Mouse (Mus musculus) stomach, embryonic 14.5 days (tissue): ENCODE data around the gene AI464131. TPM values are rescaled to one million over a fixed set of nuclear protein-coding genes. Genes with fewer than 3 reads are reported as not detected.

Experiments used
- ATAC-seq: fragments of 200-750 bp; cut with Nextera tagmentation; 2 replicates; pipeline ENCODE4 v1.8.0; 2017; ENCODE audit warnings: low read depth, moderate TSS enrichment; ENCODE audit not compliant: insufficient number of reproducible peaks, insufficient read depth, low FRiP score
- H3K27ac ChIP-seq: fragments of 300-500 bp; sonication (generic); 2 replicates; pipeline ENCODE4 v1.5.1; 2014; ENCODE audit warnings: mild to moderate bottlenecking, low read length, moderate library complexity, mixed read lengths
- H3K27me3 ChIP-seq: fragments of 300-500 bp; sonication (generic); 2 replicates; pipeline ENCODE4 v1.6.1; 2014; ENCODE audit warnings: low read length, control low read depth, mixed read lengths; ENCODE audit not compliant: control insufficient read depth, insufficient read depth
- H3K36me3 ChIP-seq: fragments of 300-500 bp; sonication (generic); 2 replicates; pipeline ENCODE4 v1.6.1; 2014; ENCODE audit warnings: mild to moderate bottlenecking, control low read depth, low read length, moderate library complexity, mixed read lengths; ENCODE audit not compliant: control insufficient read depth, insufficient read depth
- H3K4me1 ChIP-seq: fragments of 300-500 bp; sonication (generic); 2 replicates; pipeline ENCODE4 v1.6.1; 2014; ENCODE audit warnings: low read length, control low read depth, mixed read lengths; ENCODE audit not compliant: control insufficient read depth, insufficient read depth
- H3K4me2 ChIP-seq: fragments of 300-500 bp; sonication (generic); replicated peaks from 2 replicates; pipeline ENCODE4 v1.6.1; 2014; ENCODE audit warnings: low read depth, low read length, control low read depth
- H3K4me3 ChIP-seq: fragments of 300-500 bp; sonication (generic); 2 replicates; pipeline ENCODE4 v1.5.1; 2014; ENCODE audit warnings: low read depth, low read length, control low read depth
- H3K9ac ChIP-seq: fragments of 300-500 bp; sonication (generic); replicated peaks from 2 replicates; pipeline ENCODE4 v1.6.1; 2014; ENCODE audit warnings: low read depth, mild to moderate bottlenecking, control low read depth, low read length, moderate library complexity, mixed read lengths
- H3K9me3 ChIP-seq: fragments of 300-500 bp; sonication (generic); 2 replicates; pipeline ENCODE4 v1.6.1; 2016; ENCODE audit warnings: low read depth, low read length, control low read depth; ENCODE audit not compliant: control insufficient read depth
- WGBS: fragments of 180-500 bp; shearing (Covaris S2); extraction: QIAGEN DNeasy Blood & Tissue Kit; methylation state at CpG from one replicate; pipeline ENCODE4 v1.1.7; 2014; 5-methylcytosine and 5-hydroxymethylcytosine counted together
- polyA plus RNA-seq: library from polyadenylated mRNA; unstranded; fragments of >200 nt; fragmentation: Nextera tagmentation; extraction: Ambion mirVana; gene quantifications from 2 replicates; pipeline ENCODE4 v1.2.1, GENCODE M21; 2014

AI464131 gene
- polyA plus RNA-seq, 1 experiment from 2014 or later = 4.8 TPM

DNA sequence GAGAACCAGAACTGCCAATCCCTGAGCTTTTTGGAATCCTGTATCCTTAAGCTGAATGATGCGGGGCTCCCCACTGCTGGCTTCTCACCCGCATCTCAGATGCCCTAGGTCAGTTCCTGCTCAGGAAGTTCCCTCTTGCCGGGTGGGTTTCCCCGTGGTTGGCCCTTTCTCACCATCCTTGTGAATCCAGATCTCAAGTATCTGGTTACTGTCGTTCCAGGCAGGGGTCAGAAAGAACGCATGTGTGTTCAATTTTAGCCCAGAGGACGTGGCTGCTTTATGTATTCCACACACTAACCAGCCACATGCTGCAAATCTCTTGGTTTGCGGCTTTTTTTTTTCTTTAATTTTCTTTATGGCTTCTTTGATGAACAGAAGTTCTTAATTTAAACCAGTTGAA lies 10.8 kb upstream of the AI464131 start:
- Histone ChIP-seq H3K36me3 (no peaks in the 10 kb centered on the region), H3K27ac (no peak overlapping the region), H3K4me1 (no peaks in the 10 kb centered on the region), H3K27me3 (no peaks in the 10 kb centered on the region), H3K4me2 (no peak overlapping the region), H3K4me3 (no peak overlapping the region), H3K9ac (no peak overlapping the region), H3K9me3 (no peaks in the 10 kb centered on the region)
- ATAC-seq = no peak
- WGBS = 19% methylated on average over 8 of the region's 8 CpGs

DNA sequence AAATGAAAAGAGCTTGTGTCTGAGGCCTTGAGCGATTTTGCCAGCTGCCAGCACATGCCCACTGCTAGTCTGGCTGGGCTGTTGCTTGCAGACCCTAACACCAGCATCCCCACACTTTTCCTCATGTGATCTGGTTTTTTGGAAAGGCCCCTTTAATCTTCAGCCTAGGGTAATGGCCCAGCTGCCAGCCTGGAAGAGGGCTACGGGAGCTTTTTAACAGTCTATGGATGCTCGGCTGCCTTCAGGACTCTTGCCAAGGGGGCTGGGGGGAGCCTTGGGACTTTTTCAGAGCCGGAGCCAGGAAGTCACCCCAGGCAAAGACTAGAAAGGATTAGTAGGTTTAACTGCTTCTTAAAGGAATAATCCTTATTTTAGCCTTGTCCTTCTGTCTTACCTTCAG lies 10.4 kb upstream of the AI464131 start:
- 48% methylated on average over 4 of the region's 4 CpGs for WGBS
- Histone ChIP-seq H3K4me1 (no peaks in the 10 kb centered on the region), H3K9me3 (no peaks in the 10 kb centered on the region), H3K27ac (no peak overlapping the region), H3K4me3 (no peak overlapping the region), H3K4me2 (no peak overlapping the region), H3K9ac (no peak overlapping the region), H3K36me3 (no peaks in the 10 kb centered on the region), H3K27me3 (no peaks in the 10 kb centered on the region)
- no peak for ATAC-seq

DNA sequence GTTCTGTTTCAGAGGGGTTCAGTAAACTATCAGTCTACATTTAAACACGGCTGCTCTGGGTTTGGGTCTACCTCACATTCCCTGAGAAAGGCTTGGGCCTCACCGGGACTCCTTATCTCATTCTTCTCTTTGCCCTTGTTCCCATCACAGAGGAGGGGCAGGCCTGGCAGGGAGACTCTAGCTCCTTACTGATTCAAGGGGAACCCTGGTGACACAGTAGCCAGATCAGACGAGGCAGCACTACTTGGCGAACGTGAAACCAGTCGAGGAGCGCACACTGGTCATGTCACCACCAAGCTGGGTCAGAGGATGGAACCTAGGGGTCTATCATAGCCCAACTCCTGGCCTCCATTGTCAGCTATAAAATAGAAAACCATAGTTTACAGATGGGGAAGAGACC lies 5.1 kb upstream of the AI464131 start:
- no peak for ATAC-seq
- no peak overlapping the region for H3K4me2 ChIP-seq
- no peaks in the 10 kb centered on the region for H3K27me3 ChIP-seq
- H3K27ac ChIP-seq = no peak overlapping the region
- H3K4me3 ChIP-seq = no peak overlapping the region; the same call in 1 of the 2 replicates
- H3K9ac ChIP-seq = no peak overlapping the region
- H3K4me1 ChIP-seq = peaks cover 5% of the 10 kb centered on the region
- 49% methylated on average over 7 of the region's 7 CpGs for WGBS
- no peaks in the 10 kb centered on the region for H3K9me3 ChIP-seq
- H3K36me3 ChIP-seq = no peaks in the 10 kb centered on the region

DNA sequence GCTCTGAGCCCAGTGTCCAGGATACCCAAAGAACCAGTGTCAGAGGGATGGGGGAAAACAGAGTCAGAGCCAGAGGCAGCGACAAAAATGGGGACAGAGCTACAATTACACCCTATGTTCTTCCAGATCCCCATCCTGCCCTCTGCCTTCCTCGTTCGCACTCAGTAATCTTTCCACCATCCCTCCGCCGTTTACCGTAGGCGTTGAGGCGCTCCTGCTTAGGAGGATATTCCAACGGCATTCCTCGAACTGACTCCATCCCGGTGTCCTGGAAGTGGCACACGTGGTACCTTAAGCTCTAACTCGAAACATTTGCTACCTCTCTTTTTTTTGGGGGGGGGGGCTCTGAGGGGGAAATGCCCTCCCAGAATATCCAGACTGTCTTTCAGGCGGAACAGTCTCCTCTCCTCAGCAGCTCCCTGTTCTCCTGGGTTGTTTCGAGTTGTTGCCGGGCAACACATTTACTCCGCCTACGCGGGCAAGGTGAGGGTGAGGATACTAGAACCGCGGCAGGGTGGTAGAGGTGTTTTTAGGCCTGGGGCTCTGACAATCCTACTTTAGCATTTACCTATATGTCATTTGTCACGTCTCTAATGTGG lies 4.5 kb upstream of the AI464131 start:
- Histone ChIP-seq H3K27ac (no peak overlapping the region), H3K4me2 (peak overlapping the region; percentile 84), H3K9me3 (no peaks in the 10 kb centered on the region), H3K27me3 (no peaks in the 10 kb centered on the region), H3K4me1 (peaks cover 8% of the 10 kb centered on the region), H3K9ac (peak overlapping the region; percentile 36; the same call in 1 of the 2 replicates), H3K36me3 (no peaks in the 10 kb centered on the region), H3K4me3 (peak overlapping the region; percentile 47)
- ATAC-seq = no peak
- 3% methylated on average over 22 of the region's 22 CpGs for WGBS

DNA sequence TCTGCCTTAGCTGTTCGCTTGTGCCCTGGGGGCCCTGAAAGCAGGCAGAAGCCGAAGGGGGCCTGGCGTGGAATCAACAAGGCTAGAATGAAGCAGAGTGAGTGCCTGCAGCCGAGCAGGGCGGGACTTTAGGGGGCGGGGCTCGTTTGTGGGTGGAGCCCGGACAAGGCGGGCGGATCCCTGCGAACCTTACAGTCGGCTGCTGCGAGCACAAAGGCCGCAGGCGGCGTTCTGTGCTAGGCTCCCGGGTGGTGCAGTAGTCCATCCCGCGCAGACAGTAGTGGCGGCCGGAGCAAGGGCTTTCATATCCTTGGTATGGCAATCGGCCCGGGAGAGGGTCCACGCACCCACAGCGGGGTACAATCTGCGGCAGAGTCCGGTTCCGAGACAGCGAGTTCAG lies 4.0 kb upstream of the AI464131 start:
- H3K4me3 ChIP-seq = peak overlapping the region; percentile 47
- H3K4me1 ChIP-seq = peaks cover 13% of the 10 kb centered on the region
- peak; percentile 60 for ATAC-seq
- H3K27me3 ChIP-seq = no peaks in the 10 kb centered on the region
- H3K9ac ChIP-seq = peak overlapping the region; percentile 36; the same call in 1 of the 2 replicates
- H3K9me3 ChIP-seq = no peaks in the 10 kb centered on the region
- under 1% methylated on average over 29 of the region's 29 CpGs for WGBS
- no peak overlapping the region for H3K27ac ChIP-seq
- peak overlapping the region; percentile 84 for H3K4me2 ChIP-seq
- H3K36me3 ChIP-seq = no peaks in the 10 kb centered on the region

DNA sequence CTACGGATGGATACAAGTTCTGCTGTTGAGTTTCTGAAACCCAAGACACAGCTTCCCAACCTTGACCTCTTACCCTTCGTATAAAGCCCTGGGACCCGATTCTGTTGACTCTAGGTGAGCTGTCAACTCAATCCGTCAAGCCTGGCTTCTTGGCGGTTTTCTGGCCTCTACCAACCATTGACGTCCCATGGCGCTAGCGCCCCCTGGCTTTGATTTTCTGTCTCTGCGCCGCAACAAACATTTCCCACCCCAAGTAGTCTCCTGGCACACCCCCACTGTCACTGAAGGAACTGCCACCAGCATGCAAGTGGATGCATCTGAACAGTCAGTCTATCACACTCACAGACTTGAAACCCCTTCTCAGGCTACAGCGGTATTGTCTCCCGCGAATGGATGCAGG lies 3.3 kb upstream of the AI464131 start:
- Histone ChIP-seq H3K27ac (no peak overlapping the region), H3K4me3 (0 out of 2 replicates have a peak overlapping the region, but pooled peaks have one; percentile 47), H3K36me3 (no peaks in the 10 kb centered on the region), H3K4me2 (peak overlapping the region; percentile 84; the same call in 1 of the 2 replicates), H3K4me1 (peaks cover 13% of the 10 kb centered on the region), H3K27me3 (0 out of 2 replicates have a peak, but pooled peaks cover 3% of the 10 kb centered on the region), H3K9me3 (no peaks in the 10 kb centered on the region), H3K9ac (no peak overlapping the region)
- WGBS = 12% methylated on average over 13 of the region's 13 CpGs
- no peak for ATAC-seq

DNA sequence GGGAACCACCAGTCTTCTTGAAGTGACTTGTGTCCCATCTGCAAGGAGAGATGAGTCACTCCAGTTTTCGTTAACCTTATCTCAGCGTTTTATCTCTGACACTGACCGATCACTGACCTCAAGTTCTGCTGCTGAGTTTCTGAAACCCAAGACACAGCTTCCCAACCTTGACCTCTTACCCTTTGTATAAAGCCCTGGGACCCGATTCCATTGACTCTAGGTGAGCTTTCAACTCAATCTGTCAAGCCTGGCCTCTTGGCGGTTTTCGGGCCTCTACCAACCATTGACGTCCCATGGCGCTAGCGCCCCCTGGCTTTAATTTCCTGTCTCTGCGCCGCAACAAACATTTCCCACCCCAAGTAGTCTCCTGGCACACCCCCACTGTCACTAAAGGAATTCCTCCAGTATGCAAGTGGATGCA lies 2.3 kb upstream of the AI464131 start:
- no peak overlapping the region for H3K4me2 ChIP-seq
- H3K9me3 ChIP-seq = no peaks in the 10 kb centered on the region
- H3K9ac ChIP-seq = no peak overlapping the region
- no peak overlapping the region for H3K4me3 ChIP-seq
- H3K27me3 ChIP-seq = peaks cover 11% of the 10 kb centered on the region; the same call in 1 of the 2 replicates
- no peak overlapping the region for H3K27ac ChIP-seq
- no peaks in the 10 kb centered on the region for H3K36me3 ChIP-seq
- ATAC-seq = no peak
- H3K4me1 ChIP-seq = peaks cover 13% of the 10 kb centered on the region
- WGBS = 55% methylated on average over 11 of the region's 11 CpGs

DNA sequence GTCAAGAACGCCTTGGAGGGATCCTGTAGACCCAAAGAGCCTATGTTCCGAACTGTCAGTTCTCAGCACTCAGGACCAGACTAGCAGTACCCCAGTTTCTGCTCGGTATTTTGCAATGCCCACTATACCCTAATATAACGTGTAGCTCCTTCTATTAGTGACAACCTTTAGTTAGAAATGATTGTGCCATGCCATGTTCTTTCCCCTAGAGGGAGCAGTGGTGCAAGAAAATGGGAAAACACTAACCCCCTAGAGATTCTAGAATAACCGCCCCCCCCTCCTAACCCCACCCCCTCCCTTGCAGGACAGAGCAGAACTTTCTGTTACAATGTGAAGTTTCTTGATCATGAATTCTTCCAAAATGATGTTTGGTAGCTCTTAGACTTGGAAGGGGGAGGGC lies 1.4 kb upstream of the AI464131 start:
- peaks cover 13% of the 10 kb centered on the region for H3K4me1 ChIP-seq
- ATAC-seq = no peak
- H3K4me2 ChIP-seq = no peak overlapping the region
- no peaks in the 10 kb centered on the region for H3K36me3 ChIP-seq
- no peak overlapping the region for H3K27ac ChIP-seq
- no peak overlapping the region for H3K9ac ChIP-seq
- H3K27me3 ChIP-seq = peaks cover 19% of the 10 kb centered on the region
- no peaks in the 10 kb centered on the region for H3K9me3 ChIP-seq
- 71% methylated on average over 5 of the region's 5 CpGs for WGBS
- no peak overlapping the region for H3K4me3 ChIP-seq
